Mouse (Mus musculus) adrenal gland, postnatal 25 days (tissue): ENCODE data around the gene Vmn1r11. TPM values are rescaled to one million over a fixed set of nuclear protein-coding genes. Genes with fewer than 3 reads are reported as not detected.

Experiments used
- DNase-seq: peaks from one replicate; pipeline ENCODE4 v3.0.0; 2021; ENCODE audit warnings: mixed read lengths
- long read RNA-seq: library from polyadenylated mRNA; stranded (forward); transcript quantifications from one replicate; pipeline ENCODE4 v2.0.0, GENCODE M21; 2021
- total RNA-seq: library from RNA; stranded (reverse); gene quantifications from 2 replicates; pipeline ENCODE4 v1.2.3, GENCODE M21; 2021

Vmn1r11 gene
- not detected in 2 replicates for total RNA-seq
- long read RNA-seq, result 0 reads

DNA sequence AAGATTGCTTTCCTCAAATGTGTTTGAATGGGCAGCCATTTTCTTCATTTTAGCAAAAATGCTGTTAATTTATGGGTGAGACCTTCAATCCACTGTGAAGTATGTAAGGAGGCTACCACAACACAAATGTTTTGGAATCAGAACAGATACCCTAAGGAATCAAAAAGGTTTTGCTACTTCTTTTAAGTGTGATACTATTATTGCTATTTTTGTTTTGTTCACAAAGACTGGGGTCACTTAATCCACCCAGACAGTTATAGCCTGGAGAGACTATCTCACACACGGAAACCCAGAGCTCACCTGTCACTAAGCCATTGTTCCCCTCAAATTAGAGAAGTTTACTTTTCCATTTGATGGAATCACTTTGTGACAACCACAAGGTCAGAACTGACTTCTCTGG lies at the start of gene Vmn1r11:
Gene Vmn1r11, plus strand, starts transcription at position 301 of the 400 bp plus-strand sequence.
- DNase-seq, result no peak

DNA sequence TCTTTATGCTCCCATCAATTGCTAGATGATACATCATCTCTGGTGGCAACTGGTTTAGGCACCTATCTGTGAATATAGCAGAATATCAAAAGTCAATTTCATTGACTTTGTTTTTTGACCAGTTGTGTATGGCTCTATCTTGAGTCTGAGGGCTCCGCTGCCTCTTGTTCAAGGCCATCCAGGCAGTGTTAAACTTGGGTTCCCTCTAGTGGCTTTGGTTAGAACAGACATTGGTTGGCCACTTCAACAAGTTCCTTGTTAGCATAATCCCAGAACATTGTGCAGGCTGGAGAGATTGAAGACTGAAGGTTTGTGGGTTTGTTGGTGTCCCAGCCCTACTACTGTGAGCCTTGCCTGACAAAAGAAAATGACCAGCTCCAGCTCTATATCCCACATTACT lies 26.9 kb upstream of the Vmn1r11 start:
- DNase-seq, result no peak

DNA sequence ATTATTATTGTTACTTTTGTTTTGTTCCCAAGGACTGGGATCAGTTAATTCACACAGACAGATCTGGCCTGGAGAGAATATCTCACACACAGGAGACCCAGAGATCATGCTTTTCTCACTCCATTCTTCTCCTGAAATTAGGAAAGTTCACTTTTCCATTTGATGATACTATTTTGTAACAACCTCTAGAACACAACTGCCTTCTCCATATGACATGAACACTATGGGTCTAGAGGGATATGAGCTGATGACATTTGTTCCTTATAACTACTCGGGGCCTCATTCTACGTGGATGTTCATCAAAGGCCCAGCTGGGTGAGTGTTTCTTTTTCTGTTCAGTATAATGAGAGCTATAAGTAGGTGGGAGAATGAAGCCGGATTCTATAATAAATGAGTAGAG lies 24.1 kb upstream of the Vmn1r11 start, which contains the start of gene Vmn1r10:
Gene Vmn1r10, plus strand, starts transcription at position 301 of the 400 bp plus-strand sequence.
- DNase-seq, result no peak

DNA sequence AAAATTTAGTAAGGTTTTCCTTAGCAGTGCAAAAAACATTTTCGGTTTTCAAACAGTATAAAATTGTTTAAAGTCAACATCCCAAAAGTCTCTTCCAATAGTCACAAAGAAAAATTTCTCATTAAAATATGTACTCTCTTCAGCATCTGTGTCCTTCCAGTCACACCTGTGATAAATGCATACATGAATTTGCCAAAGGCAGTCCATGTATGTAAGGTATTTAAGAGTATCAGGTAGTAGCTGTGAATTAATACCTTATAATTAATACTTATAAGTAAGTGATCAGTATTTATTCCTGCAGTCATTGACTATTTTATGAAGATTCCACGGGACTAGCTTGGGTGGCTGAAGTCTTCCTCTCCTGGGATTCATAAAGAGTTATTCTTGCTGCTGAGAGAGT lies 23.4 kb downstream of the Vmn1r11 start, which contains the start of gene Vmn1r12:
Gene Vmn1r12, plus strand, starts transcription at position 301 of the 400 bp plus-strand sequence.
- no peak for DNase-seq

Other genes with a start within 250 kb of the Vmn1r11 start
- 20.6 and 23.0 TPM in 2 replicates for gene Nt5c3, start 209.5 kb upstream of the Vmn1r11 start, total RNA-seq
- gene Vmn1r4, start 209.4 kb upstream of the Vmn1r11 start, total RNA-seq, result 0.62 and 0.76 TPM in 2 replicates
- not detected in 2 replicates for gene Vmn1r5, start 163.2 kb upstream of the Vmn1r11 start, total RNA-seq
- not detected in 2 replicates for gene Vmn1r6, start 136.2 kb upstream of the Vmn1r11 start, total RNA-seq
- not detected in 2 replicates for gene Vmn1r7, start 108.1 kb upstream of the Vmn1r11 start, total RNA-seq
- gene Vmn1r8, start 101.2 kb upstream of the Vmn1r11 start, total RNA-seq, result not detected in 2 replicates
- gene Vmn1r9, start 66.7 kb upstream of the Vmn1r11 start, total RNA-seq, result not detected in 2 replicates
- not detected in 2 replicates for gene Vmn1r10, start 24.0 kb upstream of the Vmn1r11 start, total RNA-seq
- gene Vmn1r12, start 23.5 kb downstream of the Vmn1r11 start, total RNA-seq, result not detected in 2 replicates
- gene Vmn1r13, start 69.8 kb downstream of the Vmn1r11 start, total RNA-seq, result not detected in 2 replicates
- gene Vmn1r14, start 98.2 kb downstream of the Vmn1r11 start, total RNA-seq, result not detected in 2 replicates
- gene Vmn1r15, start 124.5 kb downstream of the Vmn1r11 start, total RNA-seq, result not detected in 2 replicates
- gene Vmn1r16, start 196.0 kb downstream of the Vmn1r11 start, total RNA-seq, result not detected in 2 replicates
- gene Vmn1r17, start 230.3 kb downstream of the Vmn1r11 start, total RNA-seq, result not detected in 2 replicates